Mouse (Mus musculus) lung, embryonic 15.5 days (tissue): ENCODE data around the gene Katnb1. TPM values are rescaled to one million over a fixed set of nuclear protein-coding genes. Genes with fewer than 3 reads are reported as not detected.

ENCODE experiments used
- ATAC-seq: fragments of 200-750 bp; cut with Nextera tagmentation; 2 replicates; pipeline ENCODE4 v1.8.0; 2017; ENCODE audit warnings: moderate number of reproducible peaks, borderline replicate concordance; ENCODE audit not compliant: low FRiP score, low TSS enrichment; ENCODE audit errors: extremely low read depth
- H3K27ac ChIP-seq: fragments of 300-500 bp; sonication (generic); 2 replicates; pipeline ENCODE4 v1.5.1; 2015; ENCODE audit warnings: moderate library complexity, mild to moderate bottlenecking, inconsistent platforms
- H3K27me3 ChIP-seq: fragments of 300-500 bp; sonication (generic); 2 replicates; pipeline ENCODE4 v1.6.1; 2015; ENCODE audit warnings: inconsistent platforms
- H3K36me3 ChIP-seq: fragments of 300-500 bp; sonication (generic); 2 replicates; pipeline ENCODE4 v1.6.1; 2015; ENCODE audit warnings: inconsistent platforms
- H3K4me1 ChIP-seq: fragments of 300-500 bp; sonication (generic); 2 replicates; pipeline ENCODE4 v1.6.1; 2015; ENCODE audit warnings: inconsistent platforms
- H3K4me2 ChIP-seq: fragments of 300-500 bp; sonication (generic); 2 replicates; pipeline ENCODE4 v1.6.1; 2015; ENCODE audit warnings: inconsistent platforms, mild to moderate bottlenecking, moderate library complexity
- H3K4me3 ChIP-seq: fragments of 300-500 bp; sonication (generic); 2 replicates; pipeline ENCODE4 v1.5.1; 2015; ENCODE audit warnings: mild to moderate bottlenecking, inconsistent platforms
- H3K9ac ChIP-seq: fragments of 300-500 bp; sonication (generic); 2 replicates; pipeline ENCODE4 v1.6.1; 2015; ENCODE audit warnings: inconsistent platforms
- H3K9me3 ChIP-seq: fragments of 300-500 bp; sonication (generic); 2 replicates; pipeline ENCODE4 v1.6.1; 2016; ENCODE audit warnings: inconsistent platforms
- WGBS: fragments of 180-500 bp; shearing (Covaris S2); methylation state at CpG from one replicate; pipeline ENCODE4 v1.1.7; 2015; 5-methylcytosine and 5-hydroxymethylcytosine counted together
- polyA plus RNA-seq: library from polyadenylated mRNA; unstranded; fragments of >200 nt; fragmentation: Nextera tagmentation; extraction: Ambion mirVana; gene quantifications from 2 replicates; pipeline ENCODE4 v1.2.1, GENCODE M21; 2015

Gene Katnb1
- polyA plus RNA-seq, 1 experiment from 2014 or later = 19.4 TPM

- H3K27ac ChIP-seq = peak overlapping the region; percentile 90
- peak overlapping the region; percentile 66 for H3K9ac ChIP-seq
- H3K4me2 ChIP-seq = peak overlapping the region; percentile 69
- no peaks in the 10 kb centered on the region for H3K9me3 ChIP-seq
- H3K36me3 ChIP-seq = no peaks in the 10 kb centered on the region
- H3K4me1 ChIP-seq = peaks cover 66% of the 10 kb centered on the region
- WGBS = under 1% methylated on average over 66 of the region's 66 CpGs
- peak; percentile 50 for ATAC-seq
- peak overlapping the region; percentile 62 for H3K4me3 ChIP-seq
- H3K27me3 ChIP-seq = no peaks in the 10 kb centered on the region
Measured at GRCm38 (mm10) chr8:95142075-95142831, 61.3 kb downstream of the Katnb1 start.

- peaks cover 57% of the 10 kb centered on the region for H3K4me1 ChIP-seq
- H3K27me3 ChIP-seq = no peaks in the 10 kb centered on the region
- peak overlapping the region; percentile 62 for H3K4me3 ChIP-seq
- no peak for ATAC-seq
- no peaks in the 10 kb centered on the region for H3K9me3 ChIP-seq
- H3K36me3 ChIP-seq = no peaks in the 10 kb centered on the region
- 0 out of 2 replicates have a peak overlapping the region, but pooled peaks have one; percentile 11 for H3K9ac ChIP-seq
- peak overlapping the region; percentile 90 for H3K27ac ChIP-seq
- peak overlapping the region; percentile 69 for H3K4me2 ChIP-seq
- WGBS = 18% methylated on average over 17 of the region's 17 CpGs
Measured at GRCm38 (mm10) chr8:95142985-95143804, 62.2 kb downstream of the Katnb1 start.

GRCm38 (mm10) chr8:95143805-95144630 lies 63.0 kb downstream of the Katnb1 start:
- 61% methylated on average over 6 of the region's 6 CpGs for WGBS
- ATAC-seq = no peak
- Histone ChIP-seq H3K27me3 (no peaks in the 10 kb centered on the region), H3K9ac (no peak overlapping the region), H3K4me3 (no peak overlapping the region), H3K4me1 (peaks cover 49% of the 10 kb centered on the region), H3K4me2 (no peak overlapping the region), H3K9me3 (no peaks in the 10 kb centered on the region), H3K36me3 (no peaks in the 10 kb centered on the region), H3K27ac (peak overlapping the region; percentile 90)

- no peak for ATAC-seq
- Histone ChIP-seq H3K4me2 (no peak overlapping the region), H3K27me3 (no peaks in the 10 kb centered on the region), H3K27ac (peak overlapping the region; percentile 90), H3K9ac (no peak overlapping the region), H3K4me1 (peaks cover 45% of the 10 kb centered on the region), H3K36me3 (no peaks in the 10 kb centered on the region), H3K9me3 (no peaks in the 10 kb centered on the region), H3K4me3 (no peak overlapping the region)
- 46% methylated on average over 2 of the region's 2 CpGs for WGBS
Measured at GRCm38 (mm10) chr8:95144631-95145015, 63.6 kb downstream of the Katnb1 start.

- Histone ChIP-seq H3K4me1 (peaks cover 33% of the 10 kb centered on the region), H3K36me3 (no peaks in the 10 kb centered on the region), H3K9me3 (no peaks in the 10 kb centered on the region), H3K4me2 (no peak overlapping the region), H3K9ac (no peak overlapping the region), H3K27ac (no peak overlapping the region), H3K4me3 (no peak overlapping the region), H3K27me3 (no peaks in the 10 kb centered on the region)
- ATAC-seq = no peak
- WGBS = 45% methylated on average over 2 of the region's 2 CpGs
Measured at GRCm38 (mm10) chr8:95146044-95146745, 65.2 kb downstream of the Katnb1 start.

GRCm38 (mm10) chr8:95146846-95147245 lies 65.9 kb downstream of the Katnb1 start:
- no peak for ATAC-seq
- H3K36me3 ChIP-seq = no peaks in the 10 kb centered on the region
- H3K4me3 ChIP-seq = no peak overlapping the region
- 86% methylated on average over 5 of the region's 5 CpGs for WGBS
- H3K4me1 ChIP-seq = peaks cover 26% of the 10 kb centered on the region
- H3K27ac ChIP-seq = no peak overlapping the region
- H3K4me2 ChIP-seq = no peak overlapping the region
- no peak overlapping the region for H3K9ac ChIP-seq
- H3K27me3 ChIP-seq = no peaks in the 10 kb centered on the region
- no peaks in the 10 kb centered on the region for H3K9me3 ChIP-seq

GRCm38 (mm10) chr8:95149426-95149825 lies 68.4 kb downstream of the Katnb1 start:
- 33% methylated on average over 10 of the region's 10 CpGs for WGBS
- no peak for ATAC-seq
- H3K9ac ChIP-seq = no peak overlapping the region
- no peak overlapping the region for H3K4me3 ChIP-seq
- no peak overlapping the region for H3K27ac ChIP-seq
- H3K4me1 ChIP-seq = peaks cover 9% of the 10 kb centered on the region
- no peaks in the 10 kb centered on the region for H3K27me3 ChIP-seq
- no peaks in the 10 kb centered on the region for H3K36me3 ChIP-seq
- H3K9me3 ChIP-seq = no peaks in the 10 kb centered on the region
- no peak overlapping the region for H3K4me2 ChIP-seq

- ATAC-seq = no peak
- Histone ChIP-seq H3K27me3 (no peaks in the 10 kb centered on the region), H3K9me3 (no peaks in the 10 kb centered on the region), H3K4me1 (no peaks in the 10 kb centered on the region), H3K36me3 (no peaks in the 10 kb centered on the region), H3K4me3 (no peak overlapping the region), H3K4me2 (no peak overlapping the region), H3K9ac (no peak overlapping the region), H3K27ac (no peak overlapping the region)
- 76% methylated on average over 3 of the region's 3 CpGs for WGBS
Measured at GRCm38 (mm10) chr8:95150608-95151007, 69.6 kb downstream of the Katnb1 start.

Other genes starting within 250 kb of the Katnb1 start
- 63.0 and 68.0 TPM in 2 replicates for gene Coq9, start 242.9 kb upstream of the Katnb1 start, polyA plus RNA-seq
- gene Ciapin1, start 242.8 kb upstream of the Katnb1 start, polyA plus RNA-seq = 104 and 105 TPM in 2 replicates
- 161 and 164 TPM in 2 replicates for gene Polr2c, start 223.7 kb upstream of the Katnb1 start, polyA plus RNA-seq
- 40.4 and 45.7 TPM in 2 replicates for gene Dok4, start 204.9 kb upstream of the Katnb1 start, polyA plus RNA-seq
- gene Ccdc102a, start 163.1 kb upstream of the Katnb1 start, polyA plus RNA-seq = 28.7 and 29.3 TPM in 2 replicates
- 0.29 and 0.36 TPM in 2 replicates for gene Adgrg5, start 157.5 kb upstream of the Katnb1 start, polyA plus RNA-seq
- 35.4 and 35.6 TPM in 2 replicates for gene Adgrg1, start 106.4 kb upstream of the Katnb1 start, polyA plus RNA-seq
- 4.3 and 5.2 TPM in 2 replicates for gene Adgrg3, start 63.5 kb upstream of the Katnb1 start, polyA plus RNA-seq
- gene Drc7, start 26.1 kb upstream of the Katnb1 start, polyA plus RNA-seq = 0.61 and 0.83 TPM in 2 replicates
- gene Kifc3, start 121.6 kb downstream of the Katnb1 start, polyA plus RNA-seq = 22.7 and 27.0 TPM in 2 replicates
- 0.25 and 0.99 TPM in 2 replicates for gene Cngb1, start 225.4 kb downstream of the Katnb1 start, polyA plus RNA-seq
- 0.63 and 0.64 TPM in 2 replicates for gene Tepp, start 229.4 kb downstream of the Katnb1 start, polyA plus RNA-seq